Mouse (Mus musculus) stomach, postnatal 0 days (tissue): ENCODE data around the gene Atp5f1.
"Not testable (repeated sequence)": the region's sequence is repeated elsewhere in the genome, so short reads cannot be mapped to it uniquely, and the experiment has no call there.

ENCODE experiments used
- CTCF ChIP-seq: IDR thresholded peaks from 2 replicates; pipeline ENCODE4 v1.5.1; 2016; ENCODE audit warnings: antibody characterized with exemption, low read depth, mild to moderate bottlenecking, moderate library complexity
- EP300 ChIP-seq: optimal IDR thresholded peaks from 2 replicates; pipeline ENCODE3; 2016; ENCODE audit warnings: antibody characterized with exemption

GRCm38 (mm10) chr3:105920743-105921142 lies 39.2 kb downstream of the Atp5f1 start:
- TF ChIP-seq CTCF, EP300: not testable (repeated sequence)
